Mouse (Mus musculus) forebrain, embryonic 13.5 days (tissue): ENCODE measurements around the gene Jph4. TPM values are rescaled to one million over a fixed set of nuclear protein-coding genes. Genes with fewer than 3 reads are reported as not detected.

Experiments
- ATAC-seq: fragments of 200-750 bp; cut with Nextera tagmentation; 2 replicates; pipeline ENCODE4 v1.8.0; 2017
- H3K27ac ChIP-seq: fragments of 300-500 bp; sonication (generic); 2 replicates; pipeline ENCODE4 v1.5.1; 2015; ENCODE audit warnings: inconsistent platforms, mild to moderate bottlenecking, moderate library complexity
- H3K27me3 ChIP-seq: fragments of 300-500 bp; sonication (generic); 2 replicates; pipeline ENCODE4 v1.6.1; 2015; ENCODE audit warnings: mild to moderate bottlenecking, inconsistent platforms
- H3K36me3 ChIP-seq: fragments of 300-500 bp; sonication (generic); 2 replicates; pipeline ENCODE4 v1.6.1; 2015; ENCODE audit warnings: mild to moderate bottlenecking, inconsistent platforms; ENCODE audit not compliant: poor library complexity, severe bottlenecking
- H3K4me1 ChIP-seq: fragments of 300-500 bp; sonication (generic); 2 replicates; pipeline ENCODE4 v1.6.1; 2015; ENCODE audit warnings: inconsistent platforms
- H3K4me2 ChIP-seq: fragments of 300-500 bp; sonication (generic); 2 replicates; pipeline ENCODE4 v1.6.1; 2015; ENCODE audit warnings: inconsistent platforms, mild to moderate bottlenecking, moderate library complexity
- H3K4me3 ChIP-seq: fragments of 300-500 bp; sonication (generic); 2 replicates; pipeline ENCODE4 v1.5.1; 2015; ENCODE audit warnings: mild to moderate bottlenecking, inconsistent platforms
- H3K9ac ChIP-seq: fragments of 300-500 bp; sonication (generic); 2 replicates; pipeline ENCODE4 v1.6.1; 2015; ENCODE audit warnings: mild to moderate bottlenecking, inconsistent platforms
- H3K9me3 ChIP-seq: fragments of 300-500 bp; sonication (generic); replicated peaks from 2 replicates; pipeline ENCODE4 v1.6.1; 2016; ENCODE audit warnings: inconsistent platforms
- WGBS: fragments of 180-500 bp; shearing (Covaris S2); methylation state at CpG from one replicate; pipeline ENCODE4 v1.1.7; 2015; 5-methylcytosine and 5-hydroxymethylcytosine counted together
- polyA plus RNA-seq: library from polyadenylated mRNA; unstranded; fragments of >200 nt; fragmentation: Nextera tagmentation; extraction: Ambion mirVana; gene quantifications from 2 replicates; pipeline ENCODE4 v1.2.1, GENCODE M21; 2015

Jph4 gene
- polyA plus RNA-seq, 1 experiment from 2014 or later = 17.7 TPM

- H3K27ac ChIP-seq = peak overlapping the region; percentile 97
These were observed 25.4 kb downstream of the Jph4 start for GRCm38 (mm10) chr14:55091209-55091865.

GRCm38 (mm10) chr14:55089199-55089947 lies 27.4 kb downstream of the Jph4 start:
- H3K9me3 ChIP-seq = no peaks in the 10 kb centered on the region
- WGBS = 53% methylated on average over 13 of the region's 13 CpGs
- peak overlapping the region; percentile 36 for H3K27ac ChIP-seq
- no peak for ATAC-seq
- no peaks in the 10 kb centered on the region for H3K27me3 ChIP-seq
- peak overlapping the region; percentile 83 for H3K4me3 ChIP-seq
- peak overlapping the region; percentile 97 for H3K9ac ChIP-seq
- H3K36me3 ChIP-seq = no peaks in the 10 kb centered on the region
- H3K4me1 ChIP-seq = peaks cover 71% of the 10 kb centered on the region
- peak overlapping the region; percentile 84 for H3K4me2 ChIP-seq

More at GRCm38 (mm10) chr14:55091209-55091865, 25.4 kb downstream of the Jph4 start:
- peak; percentile 3 for ATAC-seq
- H3K27me3 ChIP-seq = no peaks in the 10 kb centered on the region
- no peaks in the 10 kb centered on the region for H3K9me3 ChIP-seq
- no peaks in the 10 kb centered on the region for H3K36me3 ChIP-seq
- H3K4me2 ChIP-seq = peak overlapping the region; percentile 84
- peak overlapping the region; percentile 83 for H3K4me3 ChIP-seq
- H3K9ac ChIP-seq = peak overlapping the region; percentile 97
- 2% methylated on average over 34 of the region's 34 CpGs for WGBS
- peaks cover 68% of the 10 kb centered on the region for H3K4me1 ChIP-seq

- Histone ChIP-seq H3K9me3 (no peaks in the 10 kb centered on the region), H3K27ac (peak overlapping the region; percentile 64; the same call in 1 of the 2 replicates), H3K36me3 (peaks cover 14% of the 10 kb centered on the region), H3K27me3 (no peaks in the 10 kb centered on the region), H3K4me2 (peak overlapping the region; percentile 24; the same call in 1 of the 2 replicates), H3K9ac (no peak overlapping the region), H3K4me3 (no peak overlapping the region), H3K4me1 (peaks cover 69% of the 10 kb centered on the region)
- WGBS = 87% methylated on average over 6 of the region's 6 CpGs
- ATAC-seq = no peak
These were observed 30.7 kb downstream of the Jph4 start for GRCm38 (mm10) chr14:55086009-55086514.

- peaks cover 14% of the 10 kb centered on the region for H3K36me3 ChIP-seq
- H3K4me2 ChIP-seq = peak overlapping the region; percentile 24
- no peaks in the 10 kb centered on the region for H3K27me3 ChIP-seq
- H3K9me3 ChIP-seq = no peaks in the 10 kb centered on the region
- peaks cover 68% of the 10 kb centered on the region for H3K4me1 ChIP-seq
- peak overlapping the region; percentile 64 for H3K27ac ChIP-seq
- 29% methylated on average over 9 of the region's 9 CpGs for WGBS
- H3K4me3 ChIP-seq = no peak overlapping the region
- peak; percentile 50 for ATAC-seq
- H3K9ac ChIP-seq = no peak overlapping the region
These were observed 31.3 kb downstream of the Jph4 start for GRCm38 (mm10) chr14:55085324-55086008.

- H3K9me3 ChIP-seq = no peaks in the 10 kb centered on the region
- peaks cover 17% of the 10 kb centered on the region for H3K36me3 ChIP-seq
- no peak overlapping the region for H3K4me3 ChIP-seq
- no peak overlapping the region for H3K4me2 ChIP-seq
- no peak overlapping the region for H3K27ac ChIP-seq
- no peak for ATAC-seq
- no peaks in the 10 kb centered on the region for H3K27me3 ChIP-seq
- WGBS = 75% methylated on average over 6 of the region's 6 CpGs
- peaks cover 64% of the 10 kb centered on the region for H3K4me1 ChIP-seq
- no peak overlapping the region for H3K9ac ChIP-seq
These were observed 33.3 kb downstream of the Jph4 start for GRCm38 (mm10) chr14:55083481-55083880.

- Histone ChIP-seq H3K9ac (peak overlapping the region; percentile 16; the same call in 1 of the 2 replicates), H3K4me1 (peaks cover 66% of the 10 kb centered on the region), H3K4me3 (no peak overlapping the region), H3K27me3 (no peaks in the 10 kb centered on the region), H3K4me2 (no peak overlapping the region), H3K9me3 (no peaks in the 10 kb centered on the region), H3K36me3 (peaks cover 17% of the 10 kb centered on the region), H3K27ac (peak overlapping the region; percentile 36; the same call in 1 of the 2 replicates)
- WGBS = 35% methylated on average over 5 of the region's 5 CpGs
- no peak for ATAC-seq
These were observed 35.6 kb downstream of the Jph4 start for GRCm38 (mm10) chr14:55081105-55081504.

- no peaks in the 10 kb centered on the region for H3K27me3 ChIP-seq
- WGBS = 22% methylated on average over 8 of the region's 8 CpGs
- peak overlapping the region; percentile 37 for H3K9ac ChIP-seq
- no peak overlapping the region for H3K4me3 ChIP-seq
- peak; percentile 48 for ATAC-seq
- H3K9me3 ChIP-seq = no peaks in the 10 kb centered on the region
- peak overlapping the region; percentile 49; the same call in 1 of the 2 replicates for H3K4me2 ChIP-seq
- peaks cover 28% of the 10 kb centered on the region for H3K36me3 ChIP-seq
- H3K4me1 ChIP-seq = peaks cover 59% of the 10 kb centered on the region
- peak overlapping the region; percentile 92 for H3K27ac ChIP-seq
These were observed 37.3 kb downstream of the Jph4 start for GRCm38 (mm10) chr14:55079214-55079970.

- 8% methylated on average over 23 of the region's 23 CpGs for WGBS
- Histone ChIP-seq H3K4me3 (peak overlapping the region; percentile 12; the same call in 1 of the 2 replicates), H3K9me3 (no peaks in the 10 kb centered on the region)
These were observed 38.3 kb downstream of the Jph4 start for GRCm38 (mm10) chr14:55078366-55078989.

GRCm38 (mm10) chr14:55077481-55078365 lies 39.0 kb downstream of the Jph4 start:
- peaks cover 60% of the 10 kb centered on the region for H3K4me1 ChIP-seq
- 10% methylated on average over 15 of the region's 15 CpGs for WGBS
- H3K36me3 ChIP-seq = peaks cover 37% of the 10 kb centered on the region
- H3K4me3 ChIP-seq = no peak overlapping the region
- H3K27me3 ChIP-seq = no peaks in the 10 kb centered on the region
- peak; percentile 37 for ATAC-seq
- no peaks in the 10 kb centered on the region for H3K9me3 ChIP-seq
- H3K4me2 ChIP-seq = peak overlapping the region; percentile 49
- peak overlapping the region; percentile 92 for H3K27ac ChIP-seq
- H3K9ac ChIP-seq = peak overlapping the region; percentile 65

More at GRCm38 (mm10) chr14:55078366-55078989, 38.3 kb downstream of the Jph4 start:
- Histone ChIP-seq H3K36me3 (peaks cover 30% of the 10 kb centered on the region), H3K9ac (peak overlapping the region; percentile 65), H3K4me2 (peak overlapping the region; percentile 49), H3K27ac (peak overlapping the region; percentile 92), H3K4me1 (peaks cover 59% of the 10 kb centered on the region), H3K27me3 (no peaks in the 10 kb centered on the region)
- peak; percentile 39 for ATAC-seq

- no peak overlapping the region for H3K4me2 ChIP-seq
- H3K36me3 ChIP-seq = peaks cover 42% of the 10 kb centered on the region
- 73% methylated on average over 3 of the region's 3 CpGs for WGBS
- H3K4me1 ChIP-seq = peaks cover 68% of the 10 kb centered on the region
- no peaks in the 10 kb centered on the region for H3K9me3 ChIP-seq
- no peak overlapping the region for H3K9ac ChIP-seq
- H3K4me3 ChIP-seq = no peak overlapping the region
- H3K27me3 ChIP-seq = no peaks in the 10 kb centered on the region
- ATAC-seq = no peak
- peak overlapping the region; percentile 92 for H3K27ac ChIP-seq
These were observed 39.8 kb downstream of the Jph4 start for GRCm38 (mm10) chr14:55076956-55077355.
